Comparison of ENCODE assay signal across 1 mouse cellular context in the genomic region with DNA sequence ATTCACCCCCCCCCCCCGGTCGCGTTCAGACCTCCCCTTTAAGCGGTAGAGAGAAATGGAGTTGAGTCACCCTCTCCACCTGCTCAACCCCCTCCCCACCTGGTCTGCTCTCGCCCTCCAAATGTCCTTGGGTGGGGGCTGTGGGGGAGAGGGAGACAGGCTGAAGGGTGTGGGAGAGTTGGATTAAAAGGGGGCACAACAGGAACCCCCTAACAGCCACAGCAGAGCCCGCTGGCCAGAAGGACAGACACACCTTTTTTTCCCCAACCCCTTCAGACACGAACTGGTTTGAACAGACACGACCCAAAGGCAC.
TF ChIP-seq lines count a peak whose summit lies in the region.

No protein-coding gene starts in this region.

TF ChIP-seq in CH12.LX, 34 proteins besides CTCF, POLR2A, EP300 and RAD21:
- TF ChIP-seq ETS1 (conservative IDR thresholded peaks at IDR 0.05; ENCODE audit: low read depth, low read length) (no peak), USF1 (IDR thresholded peaks at IDR 0.05; ENCODE audit: low read depth, low read length) (no peak), CHD1 (IDR thresholded peaks at IDR 0.05; ENCODE audit: low read depth, low read length) (no peak), PAX5 (IDR thresholded peaks at IDR 0.05; ENCODE audit: low read length) (no peak), ZC3H11A (IDR thresholded peaks at IDR 0.05; ENCODE audit: low read depth, low read length) (no peak), SMC3 (IDR thresholded peaks at IDR 0.05; ENCODE audit: low read depth, low read length) (no peak), ELF1 (IDR thresholded peaks at IDR 0.05; ENCODE audit: low read depth, low read length) (no peak), MYC (IDR thresholded peaks at IDR 0.05; ENCODE audit: low read depth, low read length) (no peak), UBTF (IDR thresholded peaks at IDR 0.05; ENCODE audit: low read depth, low read length) (no peak), ZKSCAN1 (IDR thresholded peaks at IDR 0.05; ENCODE audit: borderline replicate concordance, low read depth, low read length) (no peak), MAX (IDR thresholded peaks at IDR 0.05; ENCODE audit: low read length) (no peak), SIN3A (IDR thresholded peaks at IDR 0.05; ENCODE audit: low read length) (no peak), POLR2AphosphoS2 (IDR thresholded peaks at IDR 0.05; ENCODE audit: low read depth, low read length) (no peak), NRF1 (IDR thresholded peaks at IDR 0.05; ENCODE audit: low read depth, low read length) (no peak), CHD2 (IDR thresholded peaks at IDR 0.05; ENCODE audit: low read length) (no peak), ZMIZ1 (IDR thresholded peaks at IDR 0.05; ENCODE audit: low read depth, low read length) (no peak), RCOR1 (conservative IDR thresholded peaks at IDR 0.05; ENCODE audit: low read depth, low read length) (no peak), TCF12 (IDR thresholded peaks at IDR 0.05; ENCODE audit: low read depth, low read length) (no peak)
